Mouse (Mus musculus): ENCODE data around the gene Cyb561a3. TPM values are rescaled to one million over a fixed set of nuclear protein-coding genes. Genes with fewer than 3 reads are reported as not detected.

Cyb561a3 gene
- total RNA-seq, 2 experiments from 2014 or later = 13.7 to 27.7 TPM

Other genes with a start within 250 kb of the Cyb561a3 start
- gene Syt7, start 188.1 kb upstream of the Cyb561a3 start, total RNA-seq (2015; ENCODE audit: low replicate concordance) = not detected in 2 replicates
- not detected in 2 replicates for gene Syt7, start 188.1 kb upstream of the Cyb561a3 start, total RNA-seq (2017; ENCODE audit: low replicate concordance)
- gene Lrrc10b, start 119.7 kb upstream of the Cyb561a3 start, total RNA-seq (2015; ENCODE audit: low replicate concordance) = not detected in 2 replicates
- gene Lrrc10b, start 119.7 kb upstream of the Cyb561a3 start, total RNA-seq (2017; ENCODE audit: low replicate concordance) = not detected in 2 replicates
- gene Ppp1r32, start 94.2 kb upstream of the Cyb561a3 start, total RNA-seq (2015; ENCODE audit: low replicate concordance) = not detected in 2 replicates
- gene Ppp1r32, start 94.2 kb upstream of the Cyb561a3 start, total RNA-seq (2017; ENCODE audit: low replicate concordance) = 1.4 TPM in 1 of 2 replicates, not detected in the other
- 73.4 and 91.5 TPM in 2 replicates for gene Cpsf7, start 51.9 kb upstream of the Cyb561a3 start, total RNA-seq (2015; ENCODE audit: low replicate concordance)
- 63.5 and 75.6 TPM in 2 replicates for gene Cpsf7, start 51.9 kb upstream of the Cyb561a3 start, total RNA-seq (2017; ENCODE audit: low replicate concordance)
- gene Sdhaf2, start 51.0 kb upstream of the Cyb561a3 start, total RNA-seq (2015; ENCODE audit: low replicate concordance) = 28.1 and 46.1 TPM in 2 replicates
- 30.5 and 34.8 TPM in 2 replicates for gene Sdhaf2, start 51.0 kb upstream of the Cyb561a3 start, total RNA-seq (2017; ENCODE audit: low replicate concordance)
- 9.2 and 15.5 TPM in 2 replicates for gene Tmem216, start 20.9 kb upstream of the Cyb561a3 start, total RNA-seq (2015; ENCODE audit: low replicate concordance)
- 7.7 and 11.8 TPM in 2 replicates for gene Tmem216, start 20.9 kb upstream of the Cyb561a3 start, total RNA-seq (2017; ENCODE audit: low replicate concordance)
- 36.0 and 39.0 TPM in 2 replicates for gene Tmem138, start 190 bp downstream of the Cyb561a3 start, total RNA-seq (2015; ENCODE audit: low replicate concordance)
- 8.5 and 14.6 TPM in 2 replicates for gene Tmem138, start 190 bp downstream of the Cyb561a3 start, total RNA-seq (2017; ENCODE audit: low replicate concordance)
- gene Ddb1, start 28.2 kb downstream of the Cyb561a3 start, total RNA-seq (2015; ENCODE audit: low replicate concordance) = 58.0 and 75.0 TPM in 2 replicates
- 168 and 208 TPM in 2 replicates for gene Ddb1, start 28.2 kb downstream of the Cyb561a3 start, total RNA-seq (2017; ENCODE audit: low replicate concordance)
- 4.6 and 6.1 TPM in 2 replicates for gene Tkfc, start 28.5 kb downstream of the Cyb561a3 start, total RNA-seq (2015; ENCODE audit: low replicate concordance)
- gene Tkfc, start 28.5 kb downstream of the Cyb561a3 start, total RNA-seq (2017; ENCODE audit: low replicate concordance) = 1.2 TPM in 1 of 2 replicates, not detected in the other
- gene Vwce, start 57.0 kb downstream of the Cyb561a3 start, total RNA-seq (2015; ENCODE audit: low replicate concordance) = not detected in 2 replicates
- gene Vwce, start 57.0 kb downstream of the Cyb561a3 start, total RNA-seq (2017; ENCODE audit: low replicate concordance) = 1.2 TPM in 1 of 2 replicates, not detected in the other
- gene Pga5, start 100.9 kb downstream of the Cyb561a3 start, total RNA-seq (2015; ENCODE audit: low replicate concordance) = not detected in 2 replicates
- gene Pga5, start 100.9 kb downstream of the Cyb561a3 start, total RNA-seq (2017; ENCODE audit: low replicate concordance) = not detected in 2 replicates
- gene Vps37c, start 111.6 kb downstream of the Cyb561a3 start, total RNA-seq (2015; ENCODE audit: low replicate concordance) = 10.8 and 26.0 TPM in 2 replicates
- gene Vps37c, start 111.6 kb downstream of the Cyb561a3 start, total RNA-seq (2017; ENCODE audit: low replicate concordance) = 3.3 and 6.0 TPM in 2 replicates
- gene Cd5, start 161.8 kb downstream of the Cyb561a3 start, total RNA-seq (2015; ENCODE audit: low replicate concordance) = 2.5 and 2.9 TPM in 2 replicates
- 0.26 TPM in 1 of 2 replicates, not detected in the other for gene Cd5, start 161.8 kb downstream of the Cyb561a3 start, total RNA-seq (2017; ENCODE audit: low replicate concordance)